Mouse (Mus musculus) monocyte, adult 5-6 weeks (primary cell): ENCODE results near the gene Ear14. TPM values are rescaled to one million over a fixed set of nuclear protein-coding genes. Genes with fewer than 3 reads are reported as not detected.
"Not testable (repeated sequence)": the region's sequence is repeated elsewhere in the genome, so short reads cannot be mapped to it uniquely, and the experiment has no call there.

ENCODE experiments used
- ATAC-seq: fragments of 153-309, 156-312 bp; replicated peaks from 2 replicates; pipeline ENCODE4 v1.8.0; 2017; ENCODE audit warnings: mild to moderate bottlenecking; ENCODE audit not compliant: low TSS enrichment, insufficient number of reproducible peaks, severe bottlenecking, poor library complexity, low FRiP score
- total RNA-seq: library from RNA; stranded (forward); fragments of 200-1000, 200-491, 200-594 nt; gene quantifications from 3 replicates; pipeline ENCODE4 v1.2.3, GENCODE M21; 2017

The Ear14 gene
- not detected in 3 replicates for total RNA-seq

DNA sequence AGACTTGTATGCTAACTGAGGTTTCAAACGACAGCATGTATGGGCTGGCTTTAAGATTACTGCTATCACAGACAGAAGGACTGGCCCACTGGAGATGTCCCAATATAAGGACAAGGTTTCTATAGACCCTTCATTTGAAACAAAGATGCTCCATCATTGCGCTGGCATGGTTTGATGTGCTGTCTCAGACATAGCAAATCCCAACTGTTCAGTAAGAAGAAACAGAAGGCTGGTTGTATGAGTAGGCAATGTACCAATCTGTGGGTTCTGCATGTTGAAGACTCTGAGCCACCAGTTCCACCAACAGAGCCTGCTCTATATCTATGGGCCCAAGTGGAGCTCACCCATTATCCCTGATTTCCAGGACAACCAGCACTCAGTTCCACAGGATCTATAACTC lies at the start of gene Ear14:
Gene Ear14 (plus strand): TSS at position 277 of the 400 bp plus-strand sequence.
- ATAC-seq, result no peak

DNA sequence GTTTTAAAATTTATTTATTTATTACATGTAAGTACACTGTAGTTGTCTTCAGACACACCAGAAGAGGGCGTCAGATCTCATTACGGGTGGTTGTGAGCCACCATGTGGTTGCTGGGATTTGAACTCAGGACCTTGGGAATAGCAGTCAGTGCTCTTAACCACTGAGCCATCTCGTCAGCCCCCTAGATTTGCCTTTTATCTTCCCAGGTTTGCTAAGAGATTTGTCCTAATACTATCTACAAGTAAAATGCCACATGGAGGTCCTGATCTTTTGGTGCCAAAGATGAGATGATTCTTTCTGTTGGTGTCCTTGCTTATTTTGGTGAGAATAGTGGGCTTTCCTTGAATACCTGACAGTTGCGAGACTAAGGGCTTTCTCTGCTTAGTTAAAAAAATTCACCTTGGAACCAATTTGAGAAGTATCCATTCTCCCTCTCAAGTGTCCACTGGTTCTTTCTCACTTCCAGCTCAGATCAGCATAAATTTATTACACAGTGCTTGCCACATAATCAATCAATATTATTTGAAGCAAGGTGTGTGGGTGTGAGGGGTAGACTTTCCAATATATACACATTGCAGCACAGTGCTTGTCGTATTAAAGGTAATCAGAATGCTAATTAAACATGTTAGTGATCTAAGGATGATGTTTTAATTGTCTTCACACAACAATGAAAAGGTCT lies 47.0 kb upstream of the Ear14 start:
- no peak for ATAC-seq

GRCm38 (mm10) chr14:51156736-51157068 lies 46.5 kb upstream of the Ear14 start:
- ATAC-seq, result no peak; the same call in 1 of the 2 replicates

DNA sequence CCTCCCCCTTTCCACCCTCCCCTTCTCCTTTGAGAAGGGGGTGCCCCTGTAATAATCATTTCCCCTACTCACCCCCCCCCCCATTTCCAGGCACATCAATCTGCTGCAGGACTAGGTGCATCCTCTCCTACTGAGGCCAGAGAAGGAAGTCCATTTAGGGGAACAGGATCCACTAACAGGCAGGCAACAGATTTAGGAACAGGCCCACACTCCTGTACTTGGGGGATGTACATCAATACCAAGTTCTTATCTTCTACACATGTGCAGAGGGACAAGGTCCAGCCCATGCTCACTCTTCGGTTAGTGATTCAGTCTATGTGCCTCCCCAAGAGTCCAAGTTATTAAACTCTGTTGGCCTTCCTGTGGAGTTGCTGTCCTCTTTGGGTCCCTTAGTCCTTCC lies 46.1 kb upstream of the Ear14 start:
- ATAC-seq, result no peak

DNA sequence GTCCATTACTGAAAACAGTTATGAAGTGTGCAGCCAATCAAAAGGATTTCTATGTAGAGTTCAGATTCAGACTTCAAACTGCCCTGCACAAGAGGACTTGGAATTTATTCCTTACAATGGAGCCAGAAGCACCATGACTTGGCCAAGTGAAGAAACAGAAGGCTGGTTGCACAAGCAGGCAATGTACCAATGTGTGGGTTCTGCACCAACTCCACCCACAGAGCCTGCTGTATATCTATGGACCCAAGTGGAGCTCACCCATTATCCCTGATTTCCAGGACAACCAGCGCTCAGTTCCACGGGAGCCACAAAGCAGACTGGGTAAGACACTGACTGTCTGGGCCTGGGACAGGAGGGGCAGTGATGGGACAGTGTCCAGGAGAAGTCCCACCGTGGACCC lies 41.2 kb upstream of the Ear14 start, which contains the start of gene Rnase2b:
Gene Rnase2b (plus strand): TSS at position 285 of the 400 bp plus-strand sequence.
- ATAC-seq, result not testable (repeated sequence)

- not testable (repeated sequence) for ATAC-seq
Observed at GRCm38 (mm10) chr14:51163323-51163722, 39.9 kb upstream of the Ear14 start.

DNA sequence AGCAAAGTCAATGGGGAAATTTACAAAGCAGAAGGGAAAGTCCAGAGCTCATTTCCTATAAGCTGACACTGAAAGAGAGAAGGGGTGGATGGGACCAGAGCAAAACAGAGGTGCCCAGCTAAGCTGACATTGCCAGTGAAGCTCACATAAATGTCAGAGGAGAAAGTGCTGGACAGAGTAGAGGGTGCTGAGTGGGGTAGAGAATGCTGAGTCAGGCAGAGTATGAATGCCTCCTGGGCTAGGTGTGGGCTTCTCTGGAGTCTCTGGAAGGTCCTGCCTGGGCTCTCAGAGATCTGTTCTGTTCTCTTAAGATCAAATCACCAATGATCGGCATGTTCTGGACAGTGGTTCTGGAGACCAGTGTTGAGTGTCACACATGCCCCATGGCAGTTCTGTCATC lies 37.8 kb upstream of the Ear14 start:
- no peak for ATAC-seq

DNA sequence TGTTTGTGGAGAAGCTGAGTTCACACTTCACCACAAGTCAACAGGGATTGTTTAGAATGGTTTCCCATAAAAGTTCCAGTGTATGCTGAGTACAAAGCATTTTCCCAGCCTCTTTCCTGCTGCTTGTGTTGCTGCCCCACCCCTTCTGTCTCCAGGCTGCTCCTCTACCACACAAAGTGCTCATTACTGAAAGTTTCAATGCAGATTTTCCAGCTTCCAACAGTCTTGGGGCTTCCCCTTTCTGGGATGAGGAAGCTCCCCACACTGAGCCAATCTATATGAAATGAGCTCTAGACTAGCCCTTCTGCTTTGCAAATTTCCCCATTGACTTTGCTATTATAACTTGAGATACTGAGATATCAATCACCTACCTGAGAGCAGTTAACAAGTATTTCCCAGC lies 37.1 kb upstream of the Ear14 start:
- peak; percentile 66 for ATAC-seq

GRCm38 (mm10) chr14:51172095-51172865 lies 30.9 kb upstream of the Ear14 start:
- ATAC-seq, result not testable (repeated sequence)

DNA sequence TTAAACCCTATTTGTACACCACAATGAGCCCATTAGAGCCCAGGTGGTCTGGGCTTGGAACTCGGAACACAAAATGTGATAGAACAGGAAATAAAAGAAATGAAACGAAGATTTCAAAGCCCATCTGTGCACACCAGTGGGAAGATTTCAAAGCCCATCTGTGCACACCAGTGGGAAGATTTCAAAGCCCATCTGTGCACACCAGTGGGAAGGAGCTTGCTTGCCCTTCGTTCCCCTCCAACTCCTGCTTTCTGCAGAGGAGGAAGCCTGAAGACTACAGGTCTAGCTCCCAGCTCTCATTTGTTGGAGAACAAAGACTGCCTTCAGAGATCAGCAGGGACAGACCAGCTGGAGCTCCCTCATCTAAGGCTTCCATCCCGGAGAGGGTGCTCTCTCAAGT lies 30.2 kb upstream of the Ear14 start:
- not testable (repeated sequence) for ATAC-seq

DNA sequence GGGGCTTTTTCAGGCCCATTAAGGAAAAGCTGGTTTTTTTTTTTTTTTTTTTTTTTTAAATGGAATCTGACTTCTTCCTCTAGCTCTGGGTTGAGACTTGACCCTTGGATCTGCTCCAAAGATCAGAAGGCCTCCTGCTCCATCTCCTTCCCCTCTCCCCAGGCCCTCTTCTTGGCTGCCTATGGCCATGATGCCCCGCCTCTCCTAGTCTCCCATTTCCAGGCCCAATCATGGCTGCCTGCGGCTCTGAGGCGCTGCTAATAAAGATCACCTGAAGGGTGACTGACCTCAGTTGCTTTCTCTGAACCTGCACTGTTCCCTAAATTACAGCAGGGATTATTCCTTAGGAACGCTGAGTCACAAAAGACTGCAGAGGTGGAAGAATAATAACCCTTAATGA lies 29.3 kb upstream of the Ear14 start:
- no peak for ATAC-seq

DNA sequence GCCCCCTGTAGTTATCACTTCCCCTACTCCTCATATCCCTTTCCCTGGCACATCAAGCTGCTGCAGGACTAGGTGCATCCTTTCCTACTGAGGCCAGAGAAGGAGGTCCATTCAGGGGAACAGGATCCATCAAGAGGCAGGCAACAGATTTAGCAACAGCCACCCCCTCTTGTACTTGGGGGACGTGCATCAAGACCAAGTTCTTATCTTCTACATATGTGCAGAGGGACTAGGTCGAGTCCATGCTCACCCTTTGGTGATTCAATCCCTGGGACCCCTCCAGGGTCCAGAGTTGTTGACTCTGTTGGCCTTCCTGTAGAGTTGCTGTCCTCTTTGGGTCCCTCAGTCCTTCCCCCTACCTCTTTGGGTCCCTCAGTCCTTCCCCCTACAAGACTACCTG lies 22.1 kb upstream of the Ear14 start:
- not testable (repeated sequence) for ATAC-seq

- no peak for ATAC-seq
Observed at GRCm38 (mm10) chr14:51195681-51196080, 7.5 kb upstream of the Ear14 start.

GRCm38 (mm10) chr14:51199098-51200023 lies 3.8 kb upstream of the Ear14 start, which contains the start of gene Ang2:
TSS of gene Ang2 (minus strand) at chr14:51199148.
- no peak for ATAC-seq

GRCm38 (mm10) chr14:51200054-51200453 lies 3.1 kb upstream of the Ear14 start:
- ATAC-seq, result no peak

DNA sequence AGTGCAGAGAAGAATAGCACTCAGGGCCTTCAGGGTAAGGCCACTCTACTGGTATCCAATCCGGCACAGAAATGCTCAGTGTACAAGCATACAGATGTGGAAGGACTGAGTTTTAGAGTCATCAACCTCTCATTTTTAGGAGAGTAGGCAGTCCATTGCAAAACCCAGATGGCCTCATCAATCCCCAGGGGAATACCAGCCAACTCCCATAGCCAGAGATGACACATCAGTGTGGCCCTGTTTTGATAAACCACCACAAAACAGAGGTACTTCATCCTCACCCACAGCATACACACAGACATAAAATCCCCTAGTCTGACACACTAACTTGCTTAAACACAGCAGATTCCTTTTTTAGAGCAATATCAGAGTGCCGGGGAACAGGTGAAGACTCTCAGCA lies 2.7 kb upstream of the Ear14 start:
- ATAC-seq, result no peak

DNA sequence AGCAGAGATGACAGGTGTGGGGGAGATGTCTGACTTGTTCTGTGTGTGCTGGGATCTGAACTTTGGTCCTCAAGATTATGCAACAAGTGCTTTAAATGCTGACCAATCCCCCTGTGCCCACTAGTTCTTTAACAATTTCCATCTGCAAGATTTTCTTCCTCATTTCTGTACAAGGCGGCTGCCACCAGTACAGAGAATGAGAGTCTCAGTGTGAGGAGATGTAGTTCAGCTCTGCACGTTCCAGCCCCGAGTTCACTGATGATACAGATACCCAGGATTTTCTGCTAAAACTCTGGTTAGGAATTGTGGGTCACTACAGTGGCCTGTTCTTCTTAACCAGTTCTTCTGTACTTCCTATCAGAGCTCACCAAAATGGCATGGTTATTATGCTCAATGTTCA lies 16.9 kb downstream of the Ear14 start:
- not testable (repeated sequence) for ATAC-seq

GRCm38 (mm10) chr14:51229657-51230056 lies 26.5 kb downstream of the Ear14 start:
- not testable (repeated sequence) for ATAC-seq

GRCm38 (mm10) chr14:51237488-51237887 lies 34.3 kb downstream of the Ear14 start:
- peak; percentile 64 for ATAC-seq
